Mouse (Mus musculus): Measurements from ENCODE around the gene Psmb4. TPM values are rescaled to one million over a fixed set of nuclear protein-coding genes. Genes with fewer than 3 reads are reported as not detected.
"Not testable (repeated sequence)": the region's sequence is repeated elsewhere in the genome, so short reads cannot be mapped to it uniquely, and the experiment has no call there.

Gene Psmb4
- polyA plus RNA-seq, 1 experiment from 2014 or later = 357 TPM

- not testable (repeated sequence) for H3K36me3 ChIP-seq (ENCODE audit: control insufficient read depth, insufficient read depth, low read length); H3K27ac ChIP-seq (ENCODE audit: low read depth, low read length); ATAC-seq (ENCODE audit: low FRiP score); H3K4me3 ChIP-seq (ENCODE audit: low read depth, low read length); H3K4me2 ChIP-seq (replicated peaks; ENCODE audit: low read depth, low read length); H3K27me3 ChIP-seq (ENCODE audit: control insufficient read depth, insufficient read depth, low read length); H3K9ac ChIP-seq (ENCODE audit: low read depth, low read length); DNase-seq (ENCODE audit: low spot score); H3K4me1 ChIP-seq (replicated peaks; ENCODE audit: control insufficient read depth, insufficient read depth, low read length); H3K9me3 ChIP-seq (ENCODE audit: control insufficient read depth, low read length)
- 40% methylated on average over 7 of the region's 7 CpGs for WGBS
Measured at GRCm38 (mm10) chr3:94930386-94931266, 43.9 kb upstream of the Psmb4 start.

GRCm38 (mm10) chr3:94928979-94929378, 42.2 kb upstream of the Psmb4 start:
- not testable (repeated sequence) for H3K4me3 ChIP-seq (ENCODE audit: low read depth, low read length); H3K27me3 ChIP-seq (ENCODE audit: control insufficient read depth, insufficient read depth, low read length); H3K36me3 ChIP-seq (ENCODE audit: control insufficient read depth, insufficient read depth, low read length); H3K9me3 ChIP-seq (ENCODE audit: control insufficient read depth, low read length); H3K27ac ChIP-seq (ENCODE audit: low read depth, low read length); H3K9ac ChIP-seq (ENCODE audit: low read depth, low read length); ATAC-seq (ENCODE audit: low FRiP score); DNase-seq (ENCODE audit: low spot score); H3K4me1 ChIP-seq (replicated peaks; ENCODE audit: control insufficient read depth, insufficient read depth, low read length); H3K4me2 ChIP-seq (replicated peaks; ENCODE audit: low read depth, low read length)
- WGBS = 65% methylated on average over 3 of the region's 4 CpGs

GRCm38 (mm10) chr3:94926301-94926736, 39.6 kb upstream of the Psmb4 start:
- not testable (repeated sequence) for H3K4me1 ChIP-seq (replicated peaks; ENCODE audit: control insufficient read depth, insufficient read depth, low read length); H3K4me3 ChIP-seq (ENCODE audit: low read depth, low read length); H3K27me3 ChIP-seq (ENCODE audit: control insufficient read depth, insufficient read depth, low read length); H3K4me2 ChIP-seq (replicated peaks; ENCODE audit: low read depth, low read length); DNase-seq (ENCODE audit: low spot score); H3K27ac ChIP-seq (ENCODE audit: low read depth, low read length); H3K9ac ChIP-seq (ENCODE audit: low read depth, low read length); H3K36me3 ChIP-seq (ENCODE audit: control insufficient read depth, insufficient read depth, low read length); H3K9me3 ChIP-seq (ENCODE audit: control insufficient read depth, low read length); ATAC-seq (ENCODE audit: low FRiP score)
- 50% methylated on average over 4 of the region's 4 CpGs for WGBS

- no peaks in the 10 kb centered on the region for H3K36me3 ChIP-seq (ENCODE audit: control insufficient read depth, insufficient read depth, low read length)
- H3K4me2 ChIP-seq (replicated peaks; ENCODE audit: low read depth, low read length) = no peak overlapping the region
- no peaks in the 10 kb centered on the region for H3K4me1 ChIP-seq (replicated peaks; ENCODE audit: control insufficient read depth, insufficient read depth, low read length)
- H3K9ac ChIP-seq (ENCODE audit: low read depth, low read length) = no peak overlapping the region
- no peak for DNase-seq (ENCODE audit: low spot score)
- H3K9me3 ChIP-seq (ENCODE audit: control insufficient read depth, low read length) = no peaks in the 10 kb centered on the region
- ATAC-seq (ENCODE audit: low FRiP score) = no peak
- H3K4me3 ChIP-seq (ENCODE audit: low read depth, low read length) = no peak overlapping the region
- no peak overlapping the region for H3K27ac ChIP-seq (ENCODE audit: low read depth, low read length)
- 84% methylated on average over 8 of the region's 8 CpGs for WGBS
- no peaks in the 10 kb centered on the region for H3K27me3 ChIP-seq (ENCODE audit: control insufficient read depth, insufficient read depth, low read length)
Measured at GRCm38 (mm10) chr3:94924688-94925087, 37.9 kb upstream of the Psmb4 start.

- no peak for DNase-seq (ENCODE audit: low spot score)
- 59% methylated on average over 3 of the region's 3 CpGs for WGBS
Measured at GRCm38 (mm10) chr3:94922333-94922732, 35.6 kb upstream of the Psmb4 start.

GRCm38 (mm10) chr3:94921104-94921503, 34.3 kb upstream of the Psmb4 start:
- ATAC-seq (ENCODE audit: low FRiP score) (no peak), DNase-seq (ENCODE audit: low spot score) (no peak)
- no peak overlapping the region for H3K4me3 ChIP-seq (ENCODE audit: low read depth, low read length)
- no peak overlapping the region for H3K27ac ChIP-seq (ENCODE audit: low read depth, low read length)
- WGBS = 54% methylated on average over 3 of the region's 3 CpGs
- no peaks in the 10 kb centered on the region for H3K9me3 ChIP-seq (ENCODE audit: control insufficient read depth, low read length)
- no peaks in the 10 kb centered on the region for H3K36me3 ChIP-seq (ENCODE audit: control insufficient read depth, insufficient read depth, low read length)
- H3K27me3 ChIP-seq (ENCODE audit: control insufficient read depth, insufficient read depth, low read length) = no peaks in the 10 kb centered on the region
- H3K4me1 ChIP-seq (replicated peaks; ENCODE audit: control insufficient read depth, insufficient read depth, low read length) = no peaks in the 10 kb centered on the region
- no peak overlapping the region for H3K4me2 ChIP-seq (replicated peaks; ENCODE audit: low read depth, low read length)
- no peak overlapping the region for H3K9ac ChIP-seq (ENCODE audit: low read depth, low read length)

More at GRCm38 (mm10) chr3:94922333-94922732, 35.6 kb upstream of the Psmb4 start:
- no peak for ATAC-seq (ENCODE audit: low FRiP score)
- no peak overlapping the region for H3K4me3 ChIP-seq (ENCODE audit: low read depth, low read length)
- H3K27ac ChIP-seq (ENCODE audit: low read depth, low read length) = no peak overlapping the region
- no peak overlapping the region for H3K4me2 ChIP-seq (replicated peaks; ENCODE audit: low read depth, low read length)
- H3K36me3 ChIP-seq (ENCODE audit: control insufficient read depth, insufficient read depth, low read length) = no peaks in the 10 kb centered on the region
- no peaks in the 10 kb centered on the region for H3K9me3 ChIP-seq (ENCODE audit: control insufficient read depth, low read length)
- H3K4me1 ChIP-seq (replicated peaks; ENCODE audit: control insufficient read depth, insufficient read depth, low read length) = no peaks in the 10 kb centered on the region
- H3K27me3 ChIP-seq (ENCODE audit: control insufficient read depth, insufficient read depth, low read length) = no peaks in the 10 kb centered on the region
- no peak overlapping the region for H3K9ac ChIP-seq (ENCODE audit: low read depth, low read length)

- no peak for ATAC-seq (ENCODE audit: low FRiP score)
- H3K9me3 ChIP-seq (ENCODE audit: control insufficient read depth, low read length) = no peaks in the 10 kb centered on the region
- no peaks in the 10 kb centered on the region for H3K4me1 ChIP-seq (replicated peaks; ENCODE audit: control insufficient read depth, insufficient read depth, low read length)
- no peaks in the 10 kb centered on the region for H3K27me3 ChIP-seq (ENCODE audit: control insufficient read depth, insufficient read depth, low read length)
- no peaks in the 10 kb centered on the region for H3K36me3 ChIP-seq (ENCODE audit: control insufficient read depth, insufficient read depth, low read length)
- 86% methylated on average over 4 of the region's 4 CpGs for WGBS
- H3K4me3 ChIP-seq (ENCODE audit: low read depth, low read length) = no peak overlapping the region
- no peak for DNase-seq (ENCODE audit: low spot score)
- no peak overlapping the region for H3K4me2 ChIP-seq (replicated peaks; ENCODE audit: low read depth, low read length)
- H3K9ac ChIP-seq (ENCODE audit: low read depth, low read length) = no peak overlapping the region
- no peak overlapping the region for H3K27ac ChIP-seq (ENCODE audit: low read depth, low read length)
Measured at GRCm38 (mm10) chr3:94918845-94919244, 32.1 kb upstream of the Psmb4 start.

- ATAC-seq (ENCODE audit: low FRiP score) (no peak), DNase-seq (ENCODE audit: low spot score) (peak; percentile 5)
- 55% methylated on average over 14 of the region's 14 CpGs for WGBS
- Histone ChIP-seq H3K4me2 (replicated peaks; ENCODE audit: low read depth, low read length) (no peak overlapping the region), H3K4me1 (replicated peaks; ENCODE audit: control insufficient read depth, insufficient read depth, low read length) (no peaks in the 10 kb centered on the region), H3K27me3 (ENCODE audit: control insufficient read depth, insufficient read depth, low read length) (no peaks in the 10 kb centered on the region), H3K4me3 (ENCODE audit: low read depth, low read length) (no peak overlapping the region), H3K9ac (ENCODE audit: low read depth, low read length) (no peak overlapping the region), H3K9me3 (ENCODE audit: control insufficient read depth, low read length) (no peaks in the 10 kb centered on the region), H3K36me3 (ENCODE audit: control insufficient read depth, insufficient read depth, low read length) (no peaks in the 10 kb centered on the region), H3K27ac (ENCODE audit: low read depth, low read length) (no peak overlapping the region)
Measured at GRCm38 (mm10) chr3:94917816-94918361, 31.1 kb upstream of the Psmb4 start.
